Mouse (Mus musculus) embryonic facial prominence, embryonic 15.5 days (tissue): ENCODE data around the gene Chchd10. TPM values are rescaled to one million over a fixed set of nuclear protein-coding genes. Genes with fewer than 3 reads are reported as not detected.
A peak's percentile ranks its signal among the peaks of the same experiment; 100 is the strongest.

Experiments
- ATAC-seq: fragments of 200-750 bp; cut with Nextera tagmentation; 2 replicates; pipeline ENCODE4 v1.8.0; 2017; ENCODE audit warnings: low read depth, moderate TSS enrichment; ENCODE audit not compliant: insufficient number of reproducible peaks, low FRiP score, low TSS enrichment
- H3K27ac ChIP-seq: fragments of 300-500 bp; sonication (generic); replicated peaks from 2 replicates; pipeline ENCODE4 v1.5.1; 2015; ENCODE audit warnings: mild to moderate bottlenecking, inconsistent platforms
- H3K27me3 ChIP-seq: fragments of 300-500 bp; sonication (generic); 2 replicates; pipeline ENCODE4 v1.6.1; 2015; ENCODE audit warnings: inconsistent platforms
- H3K36me3 ChIP-seq: fragments of 300-500 bp; sonication (generic); 2 replicates; pipeline ENCODE4 v1.6.1; 2015; ENCODE audit warnings: mild to moderate bottlenecking, inconsistent platforms
- H3K4me1 ChIP-seq: fragments of 300-500 bp; sonication (generic); 2 replicates; pipeline ENCODE4 v1.6.1; 2015; ENCODE audit warnings: inconsistent platforms
- H3K4me2 ChIP-seq: fragments of 300-500 bp; sonication (generic); replicated peaks from 2 replicates; pipeline ENCODE4 v1.6.1; 2015; ENCODE audit warnings: mild to moderate bottlenecking, inconsistent platforms
- H3K4me3 ChIP-seq: fragments of 300-500 bp; sonication (generic); replicated peaks from 2 replicates; pipeline ENCODE4 v1.5.1; 2015; ENCODE audit warnings: mild to moderate bottlenecking, inconsistent platforms
- H3K9ac ChIP-seq: fragments of 300-500 bp; sonication (generic); 2 replicates; pipeline ENCODE4 v1.6.1; 2015; ENCODE audit warnings: inconsistent platforms
- H3K9me3 ChIP-seq: fragments of 300-500 bp; sonication (generic); replicated peaks from 2 replicates; pipeline ENCODE4 v1.6.1; 2016; ENCODE audit warnings: inconsistent platforms
- WGBS: fragments of 180-500 bp; shearing (Covaris S2); methylation state at CpG from one replicate; pipeline ENCODE4 v1.1.7; 2015; 5-methylcytosine and 5-hydroxymethylcytosine counted together
- polyA plus RNA-seq: library from polyadenylated mRNA; unstranded; fragments of >200 nt; fragmentation: Nextera tagmentation; extraction: Ambion mirVana; gene quantifications from 2 replicates; pipeline ENCODE4 v1.2.1, GENCODE M21; 2015

Gene Chchd10
- polyA plus RNA-seq, 1 experiment from 2014 or later = 33.4 TPM

DNA sequence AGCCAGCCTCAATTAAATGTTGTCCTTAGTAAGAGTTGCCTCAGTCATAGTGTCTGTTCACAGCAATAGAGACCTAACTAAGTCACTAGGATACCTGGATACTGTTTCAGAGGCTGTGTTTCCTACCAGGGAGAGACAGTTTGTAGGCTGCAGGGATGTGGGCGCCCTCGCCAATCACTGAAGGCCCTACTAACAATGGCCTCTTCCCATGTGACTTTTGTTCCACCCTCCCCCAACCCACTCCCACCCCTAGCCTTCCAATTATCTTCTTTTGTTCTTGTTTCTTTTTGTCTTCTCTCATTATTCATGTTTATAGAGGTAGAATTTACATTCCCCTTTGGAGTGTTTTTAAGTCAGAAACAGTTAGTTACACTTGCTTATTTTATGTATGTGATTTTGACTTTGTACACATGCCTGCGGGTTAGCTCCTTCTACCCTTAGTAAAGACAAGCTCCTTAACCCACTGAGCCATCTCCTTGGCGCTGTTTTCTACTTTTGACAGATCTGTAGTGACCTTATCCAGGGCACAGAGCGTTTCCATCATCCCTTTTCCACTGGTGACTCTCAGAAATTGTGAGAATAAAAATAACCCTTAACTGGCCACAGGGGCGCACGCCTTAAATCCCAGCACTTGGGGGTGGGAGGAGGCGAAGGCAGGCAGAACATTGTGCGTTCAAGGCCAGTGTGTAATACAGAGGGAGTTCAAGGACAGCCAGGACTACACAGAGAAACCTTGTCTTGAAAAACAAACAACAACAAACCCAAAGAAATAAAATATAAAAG lies 8.3 kb downstream of the Chchd10 start:
- peaks cover 12% of the 10 kb centered on the region for H3K27me3 ChIP-seq
- no peak overlapping the region for H3K4me3 ChIP-seq
- no peak overlapping the region for H3K4me2 ChIP-seq
- no peak overlapping the region for H3K27ac ChIP-seq
- ATAC-seq = no peak
- H3K9me3 ChIP-seq = no peaks in the 10 kb centered on the region
- H3K9ac ChIP-seq = no peak overlapping the region
- H3K4me1 ChIP-seq = peaks cover 1% of the 10 kb centered on the region; the same call in 1 of the 2 replicates
- 71% methylated on average over 9 of the region's 9 CpGs for WGBS
- no peaks in the 10 kb centered on the region for H3K36me3 ChIP-seq

GRCm38 (mm10) chr10:75942736-75943477 lies 10.0 kb downstream of the Chchd10 start, which contains the start of gene Vpreb3:
Gene Vpreb3 (plus strand): TSS chr10:75943057.
- no peak for ATAC-seq

DNA sequence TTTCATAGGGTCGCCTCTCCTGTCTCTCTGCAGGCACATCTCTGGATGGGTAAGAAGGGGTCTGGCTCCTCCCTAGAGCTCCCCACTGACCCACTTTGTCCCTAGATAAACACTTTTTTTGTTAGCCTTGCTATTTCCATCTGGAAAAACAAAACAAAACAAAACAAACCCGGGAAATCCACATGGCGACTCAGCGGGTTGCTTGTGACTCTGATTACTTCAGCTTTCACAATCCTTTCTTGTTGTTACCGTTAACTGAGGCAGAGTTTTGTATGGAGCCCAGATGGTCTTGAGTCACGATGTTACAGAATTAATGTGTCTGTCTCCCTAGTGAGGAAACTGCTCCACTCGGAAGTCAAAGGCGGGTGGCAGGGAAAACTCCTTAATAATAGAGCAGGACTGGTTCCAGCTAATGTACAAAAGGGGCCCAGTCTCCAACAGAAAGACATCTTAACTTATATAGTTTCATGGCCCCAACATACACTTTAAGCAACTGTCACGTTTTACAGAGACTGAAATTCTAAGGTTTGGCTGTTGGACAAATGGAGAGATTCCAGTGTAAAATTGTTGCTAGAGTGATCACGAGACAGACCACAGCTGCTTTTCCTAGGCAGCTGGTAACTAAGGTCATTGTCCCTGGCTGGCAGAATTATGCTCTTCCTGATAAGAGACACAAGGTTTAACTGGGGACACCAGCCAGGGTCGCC lies 11.3 kb downstream of the Chchd10 start:
- WGBS = 27% methylated on average over 11 of the region's 11 CpGs
- no peak for ATAC-seq
- Histone ChIP-seq H3K4me3 (no peak overlapping the region), H3K4me2 (no peak overlapping the region), H3K27ac (peak overlapping the region; percentile 48; the same call in 1 of the 2 replicates), H3K9ac (no peak overlapping the region), H3K36me3 (no peaks in the 10 kb centered on the region), H3K9me3 (no peaks in the 10 kb centered on the region), H3K27me3 (no peaks in the 10 kb centered on the region), H3K4me1 (no peaks in the 10 kb centered on the region)

More at GRCm38 (mm10) chr10:75942736-75943477, 10.0 kb downstream of the Chchd10 start, which contains the start of gene Vpreb3:
- no peaks in the 10 kb centered on the region for H3K36me3 ChIP-seq
- no peak within 1 kb of the TSS for H3K27ac ChIP-seq
- H3K9me3 ChIP-seq = no peaks in the 10 kb centered on the region
- no peaks in the 10 kb centered on the region for H3K27me3 ChIP-seq
- whole genome bisulfite sequencing = 72% methylated on average over 15 of the region's 15 CpGs
- no peak within 1 kb of the TSS for H3K9ac ChIP-seq
- H3K4me1 ChIP-seq = no peaks in the 10 kb centered on the region
- H3K4me2 ChIP-seq = no peak within 1 kb of the TSS
- H3K4me3 ChIP-seq = no peak within 1 kb of the TSS

GRCm38 (mm10) chr10:75945213-75945612 lies 12.3 kb downstream of the Chchd10 start:
- no peak overlapping the region for H3K9ac ChIP-seq
- H3K4me3 ChIP-seq = no peak overlapping the region
- WGBS = 92% methylated on average over 7 of the region's 7 CpGs
- H3K9me3 ChIP-seq = no peaks in the 10 kb centered on the region
- H3K27me3 ChIP-seq = no peaks in the 10 kb centered on the region
- no peak overlapping the region for H3K4me2 ChIP-seq
- no peaks in the 10 kb centered on the region for H3K36me3 ChIP-seq
- ATAC-seq = no peak
- H3K27ac ChIP-seq = no peak overlapping the region
- no peaks in the 10 kb centered on the region for H3K4me1 ChIP-seq

DNA sequence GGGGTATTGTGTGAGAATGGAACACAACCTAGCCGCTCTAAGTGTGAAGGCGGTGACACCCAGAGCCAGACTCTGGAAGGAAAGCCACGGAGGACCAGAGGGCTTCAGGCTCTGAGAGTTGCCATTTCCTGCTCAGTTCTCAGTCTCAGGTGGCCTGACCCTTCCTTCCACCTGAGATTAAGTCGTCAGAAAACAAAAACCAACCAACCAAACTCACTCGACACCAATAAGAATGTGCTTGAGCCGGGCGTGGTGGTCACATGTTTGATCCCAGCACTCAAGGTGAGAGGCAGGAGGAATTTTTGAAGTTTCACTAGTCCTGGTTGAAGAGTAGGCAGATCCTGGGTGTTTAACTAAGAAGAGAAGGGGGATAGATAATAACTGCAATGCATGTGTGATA lies 13.0 kb downstream of the Chchd10 start:
- 80% methylated on average over 7 of the region's 7 CpGs for WGBS
- no peak overlapping the region for H3K4me3 ChIP-seq
- no peak overlapping the region for H3K9ac ChIP-seq
- H3K4me1 ChIP-seq = peaks cover 6% of the 10 kb centered on the region
- no peaks in the 10 kb centered on the region for H3K27me3 ChIP-seq
- H3K9me3 ChIP-seq = no peaks in the 10 kb centered on the region
- no peaks in the 10 kb centered on the region for H3K36me3 ChIP-seq
- no peak for ATAC-seq
- no peak overlapping the region for H3K27ac ChIP-seq
- H3K4me2 ChIP-seq = no peak overlapping the region

DNA sequence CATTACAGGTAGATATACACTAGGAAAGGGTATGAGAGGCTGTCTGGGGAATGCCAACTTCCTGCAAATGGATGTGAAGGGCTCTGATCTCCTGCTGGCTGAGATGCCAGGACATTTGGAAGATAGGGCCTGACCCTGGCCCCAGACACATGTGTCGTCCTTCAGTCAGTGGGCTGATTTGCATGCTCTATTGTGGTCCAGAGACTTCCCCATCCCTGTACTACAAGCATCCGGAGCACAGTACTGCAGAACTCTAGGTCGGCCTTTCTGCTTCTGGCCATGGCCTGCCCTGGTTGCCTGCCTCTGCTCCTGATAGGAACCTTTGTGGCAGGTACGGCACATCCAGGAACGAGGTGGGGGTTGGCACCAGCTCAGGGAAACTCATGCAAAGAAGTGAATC lies 15.1 kb downstream of the Chchd10 start:
- Histone ChIP-seq H3K27ac (no peak overlapping the region), H3K27me3 (no peaks in the 10 kb centered on the region), H3K36me3 (no peaks in the 10 kb centered on the region), H3K4me1 (peaks cover 12% of the 10 kb centered on the region), H3K4me2 (no peak overlapping the region), H3K9me3 (no peaks in the 10 kb centered on the region), H3K4me3 (no peak overlapping the region), H3K9ac (no peak overlapping the region)
- 77% methylated on average over 5 of the region's 5 CpGs for WGBS
- ATAC-seq = no peak

DNA sequence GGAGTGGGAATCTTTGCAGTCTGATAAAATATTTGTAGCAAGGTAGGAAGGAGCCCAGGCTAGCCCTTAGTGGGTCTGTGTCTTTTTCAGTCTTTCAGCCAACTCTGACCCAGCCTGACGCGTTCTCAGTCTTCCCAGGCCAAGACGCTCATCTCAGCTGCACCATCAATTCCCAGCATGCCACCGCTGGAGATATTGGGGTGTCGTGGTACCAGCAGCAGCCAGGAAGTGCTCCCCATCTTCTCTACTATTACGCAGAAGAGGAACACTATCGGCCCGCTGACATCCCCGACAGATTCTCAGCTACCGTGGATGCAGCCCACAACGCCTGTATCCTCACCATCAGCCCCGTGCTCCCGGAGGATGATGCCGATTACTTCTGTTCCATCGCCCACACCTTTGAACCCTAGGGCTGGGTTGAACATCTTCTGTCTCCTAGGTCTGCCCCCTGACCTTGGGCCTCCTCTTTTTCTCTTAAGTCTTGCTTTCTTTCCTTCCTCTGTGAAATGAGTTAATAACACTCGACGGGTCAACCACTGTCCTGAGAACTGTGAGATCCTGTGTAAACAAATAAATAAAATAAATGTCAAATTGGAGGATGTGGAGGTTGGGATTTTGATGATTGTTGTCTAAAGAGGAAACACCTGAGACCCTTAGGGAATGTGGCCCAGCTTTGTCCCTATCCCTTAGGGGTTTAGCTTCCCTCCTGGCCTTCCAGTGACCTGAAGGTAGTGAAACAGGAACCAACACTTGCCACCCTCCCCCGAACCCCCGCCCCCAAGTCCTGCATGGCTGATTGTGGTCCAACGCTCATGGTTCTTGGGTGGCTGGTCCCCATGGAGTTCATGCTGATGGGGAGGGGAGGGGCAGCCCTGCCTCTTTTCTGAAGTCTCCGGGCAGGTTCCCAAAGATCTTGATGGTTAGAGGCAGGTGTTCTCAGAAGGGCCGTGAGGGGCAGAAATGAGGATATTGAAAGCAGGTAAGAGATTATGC lies 16.4 kb downstream of the Chchd10 start:
- no peak overlapping the region for H3K4me2 ChIP-seq
- peaks cover 16% of the 10 kb centered on the region for H3K4me1 ChIP-seq
- H3K9ac ChIP-seq = no peak overlapping the region
- no peaks in the 10 kb centered on the region for H3K36me3 ChIP-seq
- WGBS = 75% methylated on average over 22 of the region's 22 CpGs
- H3K9me3 ChIP-seq = no peaks in the 10 kb centered on the region
- no peak overlapping the region for H3K4me3 ChIP-seq
- ATAC-seq = no peak
- no peak overlapping the region for H3K27ac ChIP-seq
- H3K27me3 ChIP-seq = peaks cover 3% of the 10 kb centered on the region; the same call in 1 of the 2 replicates

GRCm38 (mm10) chr10:75950791-75951210 lies 17.9 kb downstream of the Chchd10 start:
- peak; percentile 59; the same call in 1 of the 2 replicates for ATAC-seq
- H3K4me3 ChIP-seq = peak overlapping the region; percentile 46
- peaks cover 19% of the 10 kb centered on the region for H3K4me1 ChIP-seq
- H3K9ac ChIP-seq = peak overlapping the region; percentile 28
- no peaks in the 10 kb centered on the region for H3K9me3 ChIP-seq
- no peak overlapping the region for H3K27ac ChIP-seq
- under 1% methylated on average over 23 of the region's 23 CpGs for WGBS
- H3K36me3 ChIP-seq = no peaks in the 10 kb centered on the region
- peaks cover 3% of the 10 kb centered on the region; the same call in 1 of the 2 replicates for H3K27me3 ChIP-seq
- H3K4me2 ChIP-seq = peak overlapping the region; percentile 85

- Histone ChIP-seq H3K4me2 (peak overlapping the region; percentile 85), H3K9ac (peak overlapping the region; percentile 28; the same call in 1 of the 2 replicates), H3K4me3 (peak overlapping the region; percentile 46), H3K4me1 (peaks cover 19% of the 10 kb centered on the region), H3K27me3 (peaks cover 3% of the 10 kb centered on the region; the same call in 1 of the 2 replicates), H3K27ac (no peak overlapping the region), H3K9me3 (no peaks in the 10 kb centered on the region), H3K36me3 (no peaks in the 10 kb centered on the region)
- WGBS = 2% methylated on average over 13 of the region's 13 CpGs
- ATAC-seq = no peak
Measured at GRCm38 (mm10) chr10:75951424-75952050, 18.6 kb downstream of the Chchd10 start.

DNA sequence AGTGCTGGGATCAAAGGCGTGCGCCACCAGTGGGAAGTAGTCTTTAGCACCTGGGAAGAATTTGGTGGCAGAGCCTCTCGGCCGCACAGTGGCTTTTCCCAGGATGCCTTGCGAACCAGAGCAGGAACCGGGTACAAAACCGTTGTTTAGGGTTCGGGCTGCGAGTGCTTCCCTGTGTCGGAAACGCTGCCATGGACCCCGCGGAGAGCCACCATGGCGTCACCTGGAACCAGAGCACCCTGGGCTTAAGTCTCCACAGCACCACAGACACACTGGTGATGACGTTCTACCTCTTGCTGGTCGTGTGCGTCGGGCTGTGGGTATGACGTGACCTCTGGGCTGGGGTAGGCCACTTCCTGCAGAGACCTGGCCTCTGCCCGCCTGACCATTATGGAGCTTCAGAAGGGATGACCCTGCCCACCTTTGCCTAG lies 21.5 kb downstream of the Chchd10 start, which contains the start of gene Gm5134:
Gm5134 (plus strand) TSS at position 134 of the 431 bp plus-strand sequence.
- ATAC-seq = no peak
- Histone ChIP-seq H3K36me3 (no peaks in the 10 kb centered on the region), H3K27ac (no peak within 1 kb of the TSS), H3K4me3 (0 out of 2 replicates have a peak within 1 kb of the TSS, but pooled peaks have one; percentile 21), H3K4me2 (peak within 1 kb of the TSS; percentile 31), H3K27me3 (peaks cover 3% of the 10 kb centered on the region; the same call in 1 of the 2 replicates), H3K9ac (no peak within 1 kb of the TSS), H3K9me3 (no peaks in the 10 kb centered on the region), H3K4me1 (peaks cover 19% of the 10 kb centered on the region)
- WGBS = 36% methylated on average over 20 of the region's 20 CpGs
